Mouse (Mus musculus): ENCODE results near the gene Gm36210. TPM values are rescaled to one million over a fixed set of nuclear protein-coding genes. Genes with fewer than 3 reads are reported as not detected.
"Not testable (repeated sequence)": the region's sequence is repeated elsewhere in the genome, so short reads cannot be mapped to it uniquely, and the experiment has no call there.

The Gm36210 gene
- polyA plus RNA-seq, 1 experiment, result not detected

DNA sequence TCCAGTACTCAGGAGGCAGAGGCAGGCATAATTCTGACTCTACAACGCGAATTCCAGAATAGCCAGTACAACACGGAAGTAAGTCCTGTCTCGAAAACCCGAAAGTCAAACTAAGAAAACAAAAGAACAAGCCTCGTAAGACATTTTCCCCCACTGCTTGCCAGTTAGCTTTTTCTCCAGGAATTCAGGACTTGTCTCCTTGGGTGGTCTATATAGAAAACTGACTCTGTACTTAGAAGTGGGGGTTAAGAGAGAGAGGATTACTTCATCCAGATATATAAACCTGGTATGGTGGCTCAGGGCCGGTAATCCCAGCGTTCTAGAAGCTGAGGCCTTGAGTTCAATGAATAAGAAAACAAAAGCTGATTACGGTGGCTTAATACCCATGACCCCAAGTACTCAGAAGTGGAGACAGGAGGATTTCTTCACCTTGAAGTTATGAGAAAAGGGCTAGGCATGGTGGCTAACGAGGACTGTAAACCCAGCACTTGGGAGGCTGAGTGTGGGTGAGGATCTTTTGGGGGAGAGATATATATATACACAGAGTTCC is 39.6 kb downstream of the Gm36210 start:
- TF ChIP-seq POLR2A (IDR thresholded peaks at IDR 0.05; ENCODE audit: low read depth, low read length) (peak; percentile 29; the same call in 1 of the 2 replicates), CTCF (IDR thresholded peaks at IDR 0.05; ENCODE audit: borderline replicate concordance, insufficient read depth, low read length) (no peak)
- Histone ChIP-seq H3K4me3 (ENCODE audit: insufficient read depth, low read length) (peak overlapping the region; percentile 49), H3K4me1 (ENCODE audit: control insufficient read depth, insufficient read depth, low read length) (peaks cover 8% of the 10 kb centered on the region; the same call in 1 of the 2 replicates), H3K27ac (ENCODE audit: insufficient read depth, low read length) (peak overlapping the region; percentile 13; the same call in 1 of the 2 replicates)

DNA sequence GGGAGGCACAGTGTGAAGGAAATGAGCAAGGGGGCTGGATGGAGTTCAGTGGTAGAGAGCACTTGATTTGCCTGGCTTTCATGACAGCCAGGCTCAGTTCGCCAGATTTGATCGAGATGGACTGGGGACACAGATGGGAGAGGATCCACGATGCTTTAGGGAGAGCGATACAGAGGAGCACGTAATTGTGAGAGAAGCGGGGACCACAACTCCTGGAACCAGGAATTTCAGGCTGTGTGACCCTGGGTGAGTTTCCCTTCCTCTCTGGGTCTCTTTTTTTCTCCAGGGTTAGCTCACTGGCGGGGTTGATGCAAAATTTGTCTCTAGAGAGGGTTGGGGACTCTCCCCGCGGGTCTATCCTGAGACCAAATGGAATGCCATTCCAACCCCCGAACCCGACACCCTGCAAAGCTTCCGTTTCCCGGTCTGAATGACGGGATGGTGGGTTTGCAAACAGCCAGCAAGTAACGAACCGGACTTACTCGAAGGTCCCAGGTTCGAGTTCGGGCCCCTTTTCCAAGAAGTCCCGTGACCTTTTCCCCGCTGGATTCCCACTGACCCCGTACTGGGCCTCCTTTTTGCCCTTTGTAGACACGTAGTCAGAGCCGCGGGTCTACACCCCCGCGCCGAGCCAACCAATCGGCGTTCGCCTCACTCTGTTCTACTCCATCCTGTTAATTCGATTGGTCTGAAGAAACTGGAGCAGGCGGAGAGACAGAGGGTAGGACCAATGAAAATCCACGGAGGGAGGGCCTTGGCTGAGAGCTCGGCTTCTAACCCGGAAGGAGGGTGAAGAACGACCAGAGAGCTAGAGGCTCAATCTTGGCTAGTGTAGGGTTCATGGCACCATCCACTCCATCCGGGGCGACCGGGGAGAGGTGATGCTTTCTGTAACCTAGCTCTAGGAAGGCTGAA is 40.5 kb downstream of the Gm36210 start:
- H3K27ac ChIP-seq (ENCODE audit: insufficient read depth, low read length), result peak overlapping the region; percentile 15
- peaks cover 8% of the 10 kb centered on the region; the same call in 1 of the 2 replicates for H3K4me1 ChIP-seq (ENCODE audit: control insufficient read depth, insufficient read depth, low read length)
- TF ChIP-seq POLR2A (IDR thresholded peaks at IDR 0.05; ENCODE audit: low read depth, low read length), result peak; percentile 85
- no peak for TF ChIP-seq CTCF (IDR thresholded peaks at IDR 0.05; ENCODE audit: borderline replicate concordance, insufficient read depth, low read length)
- peak overlapping the region; percentile 49 for H3K4me3 ChIP-seq (ENCODE audit: insufficient read depth, low read length)

DNA sequence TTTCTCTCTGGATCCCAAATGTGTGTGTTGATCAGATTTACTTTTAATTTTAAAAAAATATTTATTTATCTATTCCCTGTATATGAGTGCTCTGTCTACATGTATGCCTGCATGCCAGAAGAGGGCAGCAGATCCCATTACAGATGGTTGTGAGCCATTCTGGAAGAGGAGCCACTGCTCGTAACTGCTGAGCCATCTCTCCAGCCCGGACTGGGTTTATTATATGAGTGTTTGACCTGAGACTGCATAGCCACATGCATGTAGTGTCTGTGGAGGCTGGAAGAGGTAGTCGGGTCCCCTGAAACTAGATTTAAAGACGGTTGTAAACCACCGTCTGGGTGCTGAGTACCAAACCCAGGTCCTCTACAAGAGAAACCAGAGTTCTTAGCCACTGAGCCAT is 41.2 kb downstream of the Gm36210 start:
- Histone ChIP-seq H3K4me1 (ENCODE audit: control insufficient read depth, insufficient read depth, low read length) (peaks cover 8% of the 10 kb centered on the region; the same call in 1 of the 2 replicates), H3K4me3 (ENCODE audit: insufficient read depth, low read length) (no peak overlapping the region), H3K27ac (ENCODE audit: insufficient read depth, low read length) (no peak overlapping the region)
- TF ChIP-seq POLR2A (IDR thresholded peaks at IDR 0.05; ENCODE audit: low read depth, low read length) (0 out of 2 replicates have a peak, but pooled peaks have one; percentile 24), CTCF (IDR thresholded peaks at IDR 0.05; ENCODE audit: borderline replicate concordance, insufficient read depth, low read length) (0 out of 2 replicates have a peak, but pooled peaks have one; percentile 6)

DNA sequence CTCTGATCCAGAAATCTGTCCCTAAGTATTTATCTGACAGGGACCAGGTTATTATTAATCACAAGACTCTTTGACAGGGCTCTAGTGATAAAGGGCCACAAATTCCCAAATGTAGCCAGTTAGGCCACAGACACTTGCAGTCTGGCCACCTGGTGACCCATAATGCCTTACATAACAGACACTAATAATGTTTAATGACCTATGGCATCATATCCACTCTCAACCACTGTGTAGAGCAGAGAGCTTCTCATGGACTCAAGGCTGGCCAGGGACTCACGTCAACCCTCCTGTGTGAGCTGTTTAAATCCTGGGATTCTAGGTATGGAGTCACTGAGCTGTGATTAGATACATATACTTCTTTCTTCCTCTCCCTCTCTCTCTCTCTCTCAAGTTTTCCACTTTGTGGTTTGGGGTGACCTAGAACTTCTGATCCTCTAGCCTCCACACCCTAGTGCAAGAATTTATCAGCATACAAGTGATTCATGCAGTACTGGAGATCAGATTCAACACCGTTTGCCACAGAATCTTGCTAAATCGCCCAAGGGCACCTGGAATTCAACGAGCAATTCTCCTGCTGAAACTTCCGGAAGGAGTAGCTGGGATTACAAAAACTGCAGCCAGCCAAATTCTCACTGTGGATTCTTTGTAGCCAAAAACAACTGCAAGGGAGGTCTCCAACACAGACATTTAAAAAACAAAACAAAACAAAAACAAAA is 42.0 kb downstream of the Gm36210 start:
- no peak overlapping the region for H3K27ac ChIP-seq (ENCODE audit: insufficient read depth, low read length)
- no peak for TF ChIP-seq POLR2A (IDR thresholded peaks at IDR 0.05; ENCODE audit: low read depth, low read length)
- no peak for TF ChIP-seq CTCF (IDR thresholded peaks at IDR 0.05; ENCODE audit: borderline replicate concordance, insufficient read depth, low read length)
- H3K4me3 ChIP-seq (ENCODE audit: insufficient read depth, low read length), result no peak overlapping the region
- H3K4me1 ChIP-seq (ENCODE audit: control insufficient read depth, insufficient read depth, low read length), result peaks cover 8% of the 10 kb centered on the region; the same call in 1 of the 2 replicates

DNA sequence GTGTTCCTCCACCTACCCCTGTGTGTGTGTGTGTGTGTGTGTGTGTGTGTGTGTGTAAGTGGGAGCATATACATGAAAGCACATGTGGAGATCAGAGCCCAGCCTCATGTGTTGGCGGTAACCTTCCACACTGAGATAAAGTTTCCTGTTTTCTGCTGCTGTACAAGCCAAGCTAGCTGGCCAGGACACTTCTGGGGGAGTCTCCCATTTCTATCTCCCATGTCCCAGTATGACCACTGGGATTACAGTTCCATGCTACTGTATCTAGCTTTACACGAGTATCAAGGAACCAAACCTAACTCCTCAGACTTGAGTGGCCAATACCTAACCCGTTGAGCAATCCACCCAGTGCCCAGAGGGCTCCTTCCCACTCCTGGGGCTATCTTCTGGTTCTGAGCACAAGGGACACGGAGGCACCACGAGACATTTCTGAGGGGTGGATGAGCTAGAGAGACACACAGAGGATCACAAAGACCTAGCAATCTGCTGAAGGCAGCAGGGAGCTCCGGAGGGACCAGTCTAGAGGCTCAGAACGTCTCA is 42.7 kb downstream of the Gm36210 start:
- peaks cover 8% of the 10 kb centered on the region; the same call in 1 of the 2 replicates for H3K4me1 ChIP-seq (ENCODE audit: control insufficient read depth, insufficient read depth, low read length)
- 0 out of 2 replicates have a peak overlapping the region, but pooled peaks have one; percentile 12 for H3K27ac ChIP-seq (ENCODE audit: insufficient read depth, low read length)

DNA sequence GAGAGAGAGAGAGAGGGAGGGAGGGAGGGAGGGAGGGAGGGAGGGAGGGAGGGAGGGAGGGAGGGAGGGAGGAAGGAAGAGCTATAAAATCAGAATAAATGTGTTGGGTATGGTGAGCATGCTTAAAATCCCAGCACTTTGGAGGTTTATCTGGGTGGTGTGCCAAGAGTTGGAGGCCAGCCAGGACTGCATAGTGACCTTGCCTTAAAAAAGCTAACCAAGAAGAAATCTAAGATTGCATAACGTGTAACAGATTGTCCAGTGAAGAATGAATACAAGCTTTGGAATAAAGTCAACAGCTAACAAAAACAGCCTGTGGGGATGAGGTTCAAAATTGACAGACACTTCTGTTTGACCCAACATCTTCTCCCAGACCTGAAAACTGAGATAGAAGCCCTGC is 43.3 kb downstream of the Gm36210 start:
- no peak overlapping the region for H3K4me3 ChIP-seq (ENCODE audit: insufficient read depth, low read length)
- TF ChIP-seq POLR2A (IDR thresholded peaks at IDR 0.05; ENCODE audit: low read depth, low read length), result no peak
- H3K27ac ChIP-seq (ENCODE audit: insufficient read depth, low read length), result 0 out of 2 replicates have a peak overlapping the region, but pooled peaks have one; percentile 12
- H3K4me1 ChIP-seq (ENCODE audit: control insufficient read depth, insufficient read depth, low read length), result peaks cover 8% of the 10 kb centered on the region; the same call in 1 of the 2 replicates

More for the DNA sequence above, 42.7 kb downstream of the Gm36210 start:
- H3K4me3 ChIP-seq (ENCODE audit: insufficient read depth, low read length), result no peak overlapping the region
- TF ChIP-seq CTCF (IDR thresholded peaks at IDR 0.05; ENCODE audit: borderline replicate concordance, insufficient read depth, low read length) (no peak), POLR2A (IDR thresholded peaks at IDR 0.05; ENCODE audit: low read depth, low read length) (no peak)

DNA sequence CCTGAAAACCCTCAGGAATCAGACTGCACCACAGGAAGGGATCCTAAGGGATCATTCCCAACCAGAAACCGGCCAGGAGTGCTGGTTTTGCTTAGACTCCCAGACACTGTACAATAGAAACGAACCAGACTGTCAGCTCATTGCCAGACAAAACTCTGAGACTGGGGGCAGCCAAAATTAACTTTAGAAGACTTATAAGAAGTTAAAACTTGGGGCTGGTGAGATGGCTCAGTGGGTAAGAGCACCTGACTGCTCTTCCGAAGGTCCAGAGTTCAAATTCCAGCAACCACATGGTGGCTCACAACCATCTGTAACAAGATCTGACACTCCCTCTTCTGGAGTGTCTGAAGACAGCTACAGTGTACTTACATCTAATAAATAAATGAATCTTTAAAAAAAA is 45.4 kb downstream of the Gm36210 start:
- not testable (repeated sequence) for H3K4me1 ChIP-seq (ENCODE audit: control insufficient read depth, insufficient read depth, low read length); H3K27ac ChIP-seq (ENCODE audit: insufficient read depth, low read length); H3K4me3 ChIP-seq (ENCODE audit: insufficient read depth, low read length)

DNA sequence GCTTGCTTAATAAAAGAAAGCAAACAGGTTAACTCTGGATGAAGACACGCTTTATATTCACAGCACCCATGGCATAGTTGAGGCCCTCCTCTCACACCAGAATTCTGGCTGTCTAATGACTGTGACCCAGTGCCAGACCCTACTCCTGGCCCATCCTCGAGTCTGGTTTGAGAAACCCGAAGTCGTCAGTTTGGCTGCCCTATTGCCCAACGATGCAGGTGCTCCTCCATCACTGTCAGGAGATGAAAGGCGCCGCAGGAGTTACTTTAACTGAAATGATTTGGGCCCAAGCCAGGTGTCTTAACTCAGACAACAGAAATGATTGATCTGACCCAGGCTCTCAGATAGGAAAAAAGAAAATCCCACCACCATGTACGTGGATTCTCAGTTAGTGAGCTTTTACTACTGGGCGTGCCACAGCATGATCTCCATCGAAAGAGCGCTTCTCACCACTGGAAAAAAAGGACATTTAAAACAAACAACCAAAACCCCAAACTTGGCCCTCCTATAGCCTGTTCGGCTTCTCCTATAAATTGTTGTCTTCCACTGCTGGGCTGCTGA is 46.8 kb downstream of the Gm36210 start:
- TF ChIP-seq POLR2A (IDR thresholded peaks at IDR 0.05; ENCODE audit: low read depth, low read length) (no peak), CTCF (IDR thresholded peaks at IDR 0.05; ENCODE audit: borderline replicate concordance, insufficient read depth, low read length) (no peak)
- Histone ChIP-seq H3K4me3 (ENCODE audit: insufficient read depth, low read length) (no peak overlapping the region), H3K27ac (ENCODE audit: insufficient read depth, low read length) (no peak overlapping the region), H3K4me1 (ENCODE audit: control insufficient read depth, insufficient read depth, low read length) (peaks cover 8% of the 10 kb centered on the region; the same call in 1 of the 2 replicates)

DNA sequence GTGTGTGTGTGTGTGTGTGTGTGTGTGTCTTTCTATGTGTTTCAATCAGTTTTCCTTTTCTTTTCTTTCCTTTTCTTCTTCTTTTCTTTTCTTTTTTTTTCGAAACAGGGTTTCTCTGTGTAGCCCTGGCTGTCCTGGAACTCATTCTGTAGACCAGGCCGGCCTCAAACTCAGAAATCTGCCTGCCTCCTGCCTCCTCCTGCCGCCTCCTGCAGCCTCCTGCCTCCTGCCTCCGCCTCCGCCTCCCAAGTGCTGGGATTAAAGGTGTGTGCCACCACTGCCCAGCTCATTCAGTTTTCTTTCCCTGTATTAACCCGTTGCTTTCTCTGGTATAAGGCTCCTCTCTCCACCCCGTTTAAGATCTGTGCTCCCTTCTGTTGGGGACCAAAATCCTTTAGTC is 49.0 kb downstream of the Gm36210 start:
- H3K27ac ChIP-seq (ENCODE audit: insufficient read depth, low read length), result no peak overlapping the region
- H3K4me1 ChIP-seq (ENCODE audit: control insufficient read depth, insufficient read depth, low read length), result no peaks in the 10 kb centered on the region
- TF ChIP-seq POLR2A (IDR thresholded peaks at IDR 0.05; ENCODE audit: low read depth, low read length) (no peak), CTCF (IDR thresholded peaks at IDR 0.05; ENCODE audit: borderline replicate concordance, insufficient read depth, low read length) (no peak)
- H3K4me3 ChIP-seq (ENCODE audit: insufficient read depth, low read length), result no peak overlapping the region

Data from embryonic fibroblast, embryonic 13.5 days (primary cell).